Mouse (Mus musculus): ENCODE data around the gene Timm9.
"Not testable (repeated sequence)": the region's sequence is repeated elsewhere in the genome, so short reads cannot be mapped to it uniquely, and the experiment has no call there.

The Timm9 gene

GRCm38 (mm10) chr12:71107216-71107771 lies 29.2 kb downstream of the Timm9 start:
- DNase-seq (ENCODE audit: low spot score in 2 of 2) = no peak

DNA sequence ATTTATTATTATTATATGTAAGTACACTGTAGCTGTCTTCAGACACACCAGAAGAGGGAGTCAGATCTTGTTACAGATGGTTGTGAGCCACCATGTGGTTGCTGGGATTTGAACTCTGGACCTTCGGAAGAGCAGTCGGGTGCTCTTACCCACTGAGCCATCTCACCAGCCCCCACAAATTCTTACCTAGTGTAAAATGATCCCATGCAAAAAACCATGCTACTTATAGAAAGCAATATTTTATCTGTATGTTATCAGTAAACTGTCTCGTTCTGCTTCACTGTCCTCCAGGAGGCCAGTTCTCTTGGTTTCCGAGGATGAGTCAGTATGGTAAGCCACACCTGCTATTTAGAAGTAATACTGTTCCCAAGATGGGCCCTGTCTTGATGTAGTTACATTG lies 32.2 kb downstream of the Timm9 start:
- not testable (repeated sequence) for DNase-seq (ENCODE audit: low spot score in 2 of 2)

DNA sequence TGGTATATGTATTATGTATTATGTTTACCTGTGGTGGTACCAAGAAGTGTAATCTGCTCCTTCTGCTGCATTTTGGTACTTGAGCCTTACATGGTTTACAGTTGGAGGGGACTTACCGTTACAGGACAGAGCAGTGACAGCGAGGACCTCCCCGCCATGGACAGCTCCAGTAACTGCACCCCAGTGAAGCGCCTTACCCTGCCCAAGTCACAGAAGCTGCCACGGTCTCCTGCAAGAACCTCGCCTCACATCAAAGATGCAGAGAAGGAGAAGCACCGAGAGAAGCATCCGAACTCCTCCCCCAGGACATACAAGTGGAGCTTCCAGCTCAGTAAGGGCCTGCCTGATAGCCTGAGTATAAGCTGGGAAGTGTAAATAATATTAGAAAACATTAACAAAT lies 50.2 kb downstream of the Timm9 start:
- DNase-seq (ENCODE audit: low spot score in 2 of 2) = no peak
